Mouse (Mus musculus): Measurements from ENCODE around the gene Dgcr2. TPM values are rescaled to one million over a fixed set of nuclear protein-coding genes. Genes with fewer than 3 reads are reported as not detected.

The Dgcr2 gene
- polyA plus RNA-seq, 1 experiment from 2014 or later: 108 TPM

- Histone ChIP-seq H3K9ac (replicated peaks) (no peak overlapping the region), H3K9me3 (no peaks in the 10 kb centered on the region), H3K36me3 (peaks cover 22% of the 10 kb centered on the region), H3K4me1 (peaks cover 31% of the 10 kb centered on the region), H3K27me3 (peaks cover 42% of the 10 kb centered on the region), H3K4me2 (replicated peaks) (peak overlapping the region; percentile 90; the same call in 1 of the 2 replicates), H3K4me3 (no peak overlapping the region), H3K27ac (replicated peaks) (peak overlapping the region; percentile 88)
- peak; percentile 28 for ATAC-seq (ENCODE audit: low FRiP score, low read depth)
- WGBS: 0% methylated on average over 2 of the region's 2 CpGs
Observed at GRCm38 (mm10) chr16:17929211-17929610, 30.8 kb upstream of the Dgcr2 start.

- Histone ChIP-seq H3K9ac (replicated peaks) (peak overlapping the region; percentile 87), H3K4me1 (peaks cover 31% of the 10 kb centered on the region), H3K9me3 (no peaks in the 10 kb centered on the region), H3K4me2 (replicated peaks) (peak overlapping the region; percentile 90), H3K27ac (replicated peaks) (peak overlapping the region; percentile 88), H3K27me3 (peaks cover 37% of the 10 kb centered on the region), H3K36me3 (peaks cover 23% of the 10 kb centered on the region), H3K4me3 (peak overlapping the region; percentile 87)
- WGBS: 0% methylated on average over 9 of the region's 9 CpGs
- ATAC-seq (ENCODE audit: low FRiP score, low read depth): peak; percentile 50
Observed at GRCm38 (mm10) chr16:17928627-17929104, 30.3 kb upstream of the Dgcr2 start.

DNA sequence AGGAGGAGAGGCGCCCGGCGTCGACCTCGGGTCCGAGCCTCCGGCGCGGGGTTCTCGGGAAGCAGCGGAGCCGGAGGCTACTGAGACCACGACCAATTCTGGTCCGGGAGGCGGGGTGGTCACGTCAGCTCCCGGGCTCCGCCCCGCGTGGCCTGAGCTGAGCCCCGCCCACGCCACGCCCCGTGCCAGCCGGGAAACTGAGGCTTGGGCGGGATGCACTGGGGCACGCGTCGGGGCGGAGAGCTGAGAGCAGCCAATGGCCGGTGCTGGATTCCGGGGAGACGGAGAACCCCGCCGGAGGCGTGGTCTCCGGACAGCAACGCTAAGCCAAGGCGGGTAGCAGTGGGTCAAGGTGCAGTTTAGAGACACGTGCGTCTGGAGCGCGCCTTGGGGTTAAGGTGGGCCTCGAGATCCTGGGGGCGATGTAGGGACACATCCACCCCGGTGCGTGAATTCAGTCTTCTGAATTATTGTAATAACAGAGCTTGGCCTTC, 29.8 kb upstream of the Dgcr2 start, which contains the start of gene Slc25a1:
TSS of gene Slc25a1 (minus strand) at position 133 of the 494 bp plus-strand sequence.
- Histone ChIP-seq H3K4me3 (peak within 1 kb of the TSS; percentile 87), H3K9me3 (no peaks in the 10 kb centered on the region), H3K27me3 (peaks cover 32% of the 10 kb centered on the region), H3K9ac (replicated peaks) (peak within 1 kb of the TSS; percentile 87), H3K4me2 (replicated peaks) (peak within 1 kb of the TSS; percentile 90), H3K36me3 (peaks cover 23% of the 10 kb centered on the region), H3K27ac (replicated peaks) (peak within 1 kb of the TSS; percentile 88), H3K4me1 (peaks cover 32% of the 10 kb centered on the region)
- 0% methylated on average over 47 of the region's 47 CpGs for WGBS
- peak; percentile 84 for ATAC-seq (ENCODE audit: low FRiP score, low read depth)

DNA sequence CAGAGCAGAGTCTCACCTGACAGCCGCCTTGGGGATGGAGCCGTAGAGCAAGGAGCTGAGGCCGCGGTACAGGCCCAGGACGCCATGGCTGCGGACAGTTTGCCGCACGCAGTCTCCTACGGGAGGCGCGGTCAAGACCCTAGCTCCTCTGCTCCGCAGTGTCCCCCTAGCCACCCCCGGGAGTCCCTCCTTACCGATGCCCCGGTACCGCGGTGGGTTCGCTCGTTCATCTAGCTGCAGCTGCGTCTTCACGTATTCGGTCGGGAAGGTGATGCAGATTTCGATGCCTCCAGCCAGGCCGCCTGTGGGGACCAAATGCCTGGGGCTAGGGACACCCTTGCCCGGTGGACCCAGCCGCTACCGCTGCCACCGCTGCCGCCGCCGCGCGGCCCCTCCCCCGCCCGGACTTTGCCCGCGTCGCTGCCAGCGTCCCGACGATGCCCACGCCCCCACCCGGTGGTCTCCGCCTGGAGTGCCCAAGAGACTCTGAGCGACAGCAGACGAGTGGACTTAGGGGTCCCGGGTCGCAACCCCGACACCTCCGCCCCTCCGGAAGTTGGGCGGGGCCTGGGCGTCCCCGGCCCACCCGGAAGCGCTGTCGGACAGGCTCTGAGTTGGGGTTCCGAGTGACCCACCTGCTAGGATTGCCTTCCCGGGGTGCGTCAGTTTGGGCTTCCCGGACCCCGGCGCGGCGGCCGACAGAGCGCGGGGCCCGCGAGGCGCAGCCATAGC, 29.2 kb upstream of the Dgcr2 start:
- peaks cover 23% of the 10 kb centered on the region for H3K36me3 ChIP-seq
- H3K4me1 ChIP-seq: peaks cover 38% of the 10 kb centered on the region

DNA sequence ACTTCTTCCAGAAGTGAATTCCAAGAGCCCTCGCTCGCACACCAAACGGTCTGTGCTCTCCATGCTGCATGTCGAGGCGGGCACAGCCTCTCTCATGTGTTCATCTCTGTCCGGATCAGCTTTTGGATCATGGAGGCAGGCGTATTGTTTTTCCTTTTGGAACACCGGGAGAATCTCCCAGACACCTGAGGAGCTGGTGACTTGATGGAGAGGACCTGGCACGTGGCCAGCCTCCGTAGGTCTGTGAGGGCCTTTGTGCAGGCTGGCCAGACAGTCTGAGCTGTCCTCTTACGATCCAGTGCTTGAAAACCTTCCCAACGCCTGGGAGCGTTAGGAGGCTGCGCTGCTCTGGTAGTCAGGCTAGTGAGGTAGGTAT, 23.8 kb upstream of the Dgcr2 start:
- peak; percentile 13 for ATAC-seq (ENCODE audit: low FRiP score, low read depth)
- H3K27ac ChIP-seq (replicated peaks): peak overlapping the region; percentile 68
- H3K4me1 ChIP-seq: peaks cover 38% of the 10 kb centered on the region
- peak overlapping the region; percentile 86 for H3K9ac ChIP-seq (replicated peaks)
- peaks cover 23% of the 10 kb centered on the region for H3K36me3 ChIP-seq
- peak overlapping the region; percentile 58 for H3K4me3 ChIP-seq
- under 1% methylated on average over 14 of the region's 14 CpGs for WGBS
- peaks cover 47% of the 10 kb centered on the region for H3K27me3 ChIP-seq
- H3K9me3 ChIP-seq: no peaks in the 10 kb centered on the region
- peak overlapping the region; percentile 98 for H3K4me2 ChIP-seq (replicated peaks)

More for the DNA sequence above, 29.2 kb upstream of the Dgcr2 start:
- peak overlapping the region; percentile 87 for H3K4me3 ChIP-seq
- ATAC-seq (ENCODE audit: low FRiP score, low read depth): peak; percentile 55
- peak overlapping the region; percentile 87 for H3K9ac ChIP-seq (replicated peaks)
- H3K9me3 ChIP-seq: no peaks in the 10 kb centered on the region
- H3K27ac ChIP-seq (replicated peaks): peak overlapping the region; percentile 88
- peaks cover 29% of the 10 kb centered on the region for H3K27me3 ChIP-seq
- peak overlapping the region; percentile 90 for H3K4me2 ChIP-seq (replicated peaks)
- WGBS: 1% methylated on average over 72 of the region's 72 CpGs

GRCm38 (mm10) chr16:17921325-17922162, 23.2 kb upstream of the Dgcr2 start:
- Histone ChIP-seq H3K4me2 (replicated peaks) (peak overlapping the region; percentile 98), H3K4me1 (peaks cover 32% of the 10 kb centered on the region), H3K27me3 (peaks cover 48% of the 10 kb centered on the region), H3K9me3 (no peaks in the 10 kb centered on the region), H3K4me3 (peak overlapping the region; percentile 58), H3K36me3 (peaks cover 23% of the 10 kb centered on the region), H3K27ac (replicated peaks) (peak overlapping the region; percentile 81), H3K9ac (replicated peaks) (peak overlapping the region; percentile 86)
- 2% methylated on average over 47 of the region's 47 CpGs for WGBS
- peak; percentile 93 for ATAC-seq (ENCODE audit: low FRiP score, low read depth)

- ATAC-seq (ENCODE audit: low FRiP score, low read depth): no peak
- WGBS: 1% methylated on average over 20 of the region's 20 CpGs
- 0 out of 2 replicates have a peak overlapping the region, but pooled peaks have one; percentile 58 for H3K4me3 ChIP-seq
Observed at GRCm38 (mm10) chr16:17920586-17920985, 22.2 kb upstream of the Dgcr2 start.

GRCm38 (mm10) chr16:17914307-17915249, 16.2 kb upstream of the Dgcr2 start, which contains the start of gene Gsc2:
Gsc2 (minus strand) TSS chr16:17915059.
- Histone ChIP-seq H3K27me3 (peaks cover 69% of the 10 kb centered on the region), H3K27ac (replicated peaks) (no peak within 1 kb of the TSS), H3K4me3 (peak within 1 kb of the TSS; percentile 36), H3K4me2 (replicated peaks) (peak within 1 kb of the TSS; percentile 54), H3K36me3 (no peaks in the 10 kb centered on the region), H3K9ac (replicated peaks) (peak within 1 kb of the TSS; percentile 26; the same call in 1 of the 2 replicates), H3K4me1 (peaks cover 22% of the 10 kb centered on the region), H3K9me3 (no peaks in the 10 kb centered on the region)
- no peak for ATAC-seq (ENCODE audit: low FRiP score, low read depth)
- under 1% methylated on average over 103 of the region's 106 CpGs for WGBS

More at GRCm38 (mm10) chr16:17920586-17920985, 22.2 kb upstream of the Dgcr2 start:
- peak overlapping the region; percentile 86 for H3K9ac ChIP-seq (replicated peaks)
- peak overlapping the region; percentile 98 for H3K4me2 ChIP-seq (replicated peaks)
- no peaks in the 10 kb centered on the region for H3K9me3 ChIP-seq
- H3K4me1 ChIP-seq: peaks cover 27% of the 10 kb centered on the region
- peak overlapping the region; percentile 81 for H3K27ac ChIP-seq (replicated peaks)
- H3K36me3 ChIP-seq: peaks cover 14% of the 10 kb centered on the region
- peaks cover 48% of the 10 kb centered on the region for H3K27me3 ChIP-seq

GRCm38 (mm10) chr16:17911052-17911595, 12.8 kb upstream of the Dgcr2 start, which contains the start of gene Ess2:
Ess2 (minus strand) TSS chr16:17911348.
- H3K4me3 ChIP-seq: peak within 1 kb of the TSS; percentile 60
- H3K4me2 ChIP-seq (replicated peaks): peak within 1 kb of the TSS; percentile 92
- peaks cover 33% of the 10 kb centered on the region for H3K36me3 ChIP-seq
- no peak within 1 kb of the TSS; the same call in 1 of the 2 replicates for H3K27ac ChIP-seq (replicated peaks)
- peaks cover 22% of the 10 kb centered on the region for H3K4me1 ChIP-seq
- under 1% methylated on average over 35 of the region's 35 CpGs for WGBS
- peak; percentile 93 for ATAC-seq (ENCODE audit: low FRiP score, low read depth)
- peaks cover 45% of the 10 kb centered on the region for H3K27me3 ChIP-seq
- H3K9me3 ChIP-seq: no peaks in the 10 kb centered on the region
- H3K9ac ChIP-seq (replicated peaks): peak within 1 kb of the TSS; percentile 65

DNA sequence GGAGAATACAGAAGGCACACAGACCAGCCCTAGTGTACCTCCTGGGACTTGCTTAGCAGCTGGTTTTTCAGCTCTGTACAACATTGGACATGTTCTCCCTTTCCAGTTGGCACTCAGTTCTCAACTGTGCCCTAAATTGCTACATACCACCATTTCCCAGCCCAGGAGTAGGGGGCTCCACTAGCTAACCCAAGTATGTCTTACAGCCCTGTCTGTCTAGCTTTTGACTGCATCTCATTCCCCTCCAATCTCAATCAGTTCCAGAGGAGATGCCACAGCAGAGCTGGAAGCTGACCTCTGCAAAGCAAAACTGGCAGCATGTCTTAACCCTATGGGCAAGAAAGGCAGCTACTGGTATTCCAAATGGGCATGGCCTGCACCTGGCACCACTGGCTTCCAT, 2.3 kb downstream of the Dgcr2 start:
- ATAC-seq (ENCODE audit: low FRiP score, low read depth): no peak
- H3K4me1 ChIP-seq: peaks cover 6% of the 10 kb centered on the region; the same call in 1 of the 2 replicates
- no peak overlapping the region for H3K4me2 ChIP-seq (replicated peaks)

More for the DNA sequence above, 2.3 kb downstream of the Dgcr2 start:
- H3K9me3 ChIP-seq: no peaks in the 10 kb centered on the region
- no peak overlapping the region for H3K9ac ChIP-seq (replicated peaks)
- no peak overlapping the region for H3K4me3 ChIP-seq
- H3K27ac ChIP-seq (replicated peaks): no peak overlapping the region
- H3K36me3 ChIP-seq: peaks cover 31% of the 10 kb centered on the region
- H3K27me3 ChIP-seq: no peaks in the 10 kb centered on the region

Measured in midbrain, embryonic 12.5 days (tissue).